Mouse (Mus musculus) spleen, adult 2 months (tissue): ENCODE data around the gene Pgrmc2.

ENCODE experiments used
- CTCF ChIP-seq: fragments of 200-500 bp; IDR thresholded peaks from 2 replicates; pipeline ENCODE4 v1.5.1; 2011; ENCODE audit warnings: mild to moderate bottlenecking, inconsistent platforms; ENCODE audit not compliant: insufficient read depth, insufficient read length, insufficient replicate concordance; ENCODE audit errors: extremely low read depth
- POLR2A ChIP-seq: fragments of 200-500 bp; IDR thresholded peaks from 2 replicates; pipeline ENCODE4 v1.6.1; 2011; ENCODE audit warnings: low read depth, low read length, inconsistent platforms

DNA sequence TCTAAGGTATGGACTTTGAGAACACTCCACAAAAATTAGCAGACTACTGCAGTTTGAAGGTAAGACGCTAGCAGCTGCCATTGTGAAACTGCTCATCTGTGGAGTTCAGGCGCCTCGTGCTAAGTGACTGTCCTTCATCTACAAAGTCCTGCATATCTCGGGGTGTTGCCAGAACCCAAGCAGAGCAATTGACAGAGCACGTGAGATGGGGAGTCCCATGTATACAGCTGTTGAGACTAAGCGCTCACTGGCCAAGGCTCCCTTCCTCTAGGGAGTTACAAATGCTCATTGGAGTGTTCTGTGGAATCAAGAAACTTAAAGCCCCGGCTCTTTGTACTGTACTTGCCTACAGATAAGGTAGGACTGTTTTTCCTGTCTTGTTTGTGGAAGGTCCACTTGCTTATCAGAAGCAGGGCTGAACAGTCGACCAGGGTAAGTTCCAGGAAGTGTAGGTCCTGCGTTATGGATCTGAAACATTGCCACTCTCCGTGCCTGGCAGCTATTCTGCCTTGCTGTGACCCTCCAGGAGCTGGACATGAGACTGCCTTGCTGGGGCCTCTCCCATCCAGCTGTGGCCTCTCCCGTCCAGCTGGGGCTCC, 39.0 kb downstream of the Pgrmc2 start:
- no peak for TF ChIP-seq POLR2A
- no peak for TF ChIP-seq CTCF
